16 mouse cellular contexts compared by ENCODE assay signal in the genomic region with DNA sequence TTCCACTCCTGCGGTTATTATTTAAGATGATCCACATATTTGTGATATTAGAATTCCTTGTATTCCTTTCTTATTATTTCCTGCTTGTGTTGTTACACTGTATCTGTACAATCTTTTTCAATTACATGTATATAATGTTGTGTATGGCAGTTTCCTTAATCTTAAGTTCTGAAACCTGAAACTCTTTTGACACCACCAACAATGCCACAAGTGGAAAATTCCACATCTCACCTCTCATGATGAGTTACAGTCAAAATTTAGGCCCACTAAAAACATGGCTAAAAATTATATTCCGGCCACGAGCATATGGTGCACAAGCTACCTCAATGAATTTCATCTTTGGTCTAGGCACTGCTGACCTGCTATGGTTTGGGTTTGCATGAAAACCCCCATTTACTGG.
"Had no signal": no experiment of that assay in that cellular context is flagged by ENCODE, and none has a peak within 500 bp of the region (broad histone marks: within the 10 kb centered on the region; RNA-seq: fewer than 3 reads in every experiment).

No protein-coding gene starts in this region.

- H3K9ac ChIP-seq: neural tube, embryonic 13.5 days; neural tube, embryonic 15.5 days; stomach, embryonic 15.5 days had no signal

- H3K27me3 ChIP-seq: neural tube, embryonic 13.5 days; neural tube, embryonic 15.5 days; stomach, embryonic 15.5 days had no signal

- H3K27ac ChIP-seq: neural tube, embryonic 13.5 days; neural tube, embryonic 15.5 days; stomach, embryonic 15.5 days; stomach, postnatal 0 days had no signal

- H3K9me3 ChIP-seq: neural tube, embryonic 13.5 days; neural tube, embryonic 15.5 days; stomach, embryonic 15.5 days had no signal

- H3K36me3 ChIP-seq: neural tube, embryonic 13.5 days; neural tube, embryonic 15.5 days; stomach, embryonic 15.5 days had no signal

- H3K4me2 ChIP-seq: neural tube, embryonic 13.5 days; neural tube, embryonic 15.5 days; stomach, embryonic 15.5 days had no signal

- DNase-seq: retina, postnatal 1 day; right cerebral cortex, adult 18-20 months; right cerebral cortex, postnatal 14 days; right cerebral cortex, postnatal 25 days; right cerebral cortex, postnatal 4 days; spleen, adult 18-20 months; thymus, adult 18-20 months; thymus, adult 2 months; thymus, postnatal 14 days; thymus, postnatal 25 days; thymus, postnatal 36 days; thymus, postnatal 4 days had no signal

- H3K4me1 ChIP-seq: neural tube, embryonic 13.5 days; neural tube, embryonic 15.5 days; stomach, embryonic 15.5 days had no signal

- H3K4me3 ChIP-seq: neural tube, embryonic 13.5 days; neural tube, embryonic 15.5 days; stomach, embryonic 15.5 days had no signal
